ENCODE assay signal across 23 mouse cellular contexts in the genomic region with DNA sequence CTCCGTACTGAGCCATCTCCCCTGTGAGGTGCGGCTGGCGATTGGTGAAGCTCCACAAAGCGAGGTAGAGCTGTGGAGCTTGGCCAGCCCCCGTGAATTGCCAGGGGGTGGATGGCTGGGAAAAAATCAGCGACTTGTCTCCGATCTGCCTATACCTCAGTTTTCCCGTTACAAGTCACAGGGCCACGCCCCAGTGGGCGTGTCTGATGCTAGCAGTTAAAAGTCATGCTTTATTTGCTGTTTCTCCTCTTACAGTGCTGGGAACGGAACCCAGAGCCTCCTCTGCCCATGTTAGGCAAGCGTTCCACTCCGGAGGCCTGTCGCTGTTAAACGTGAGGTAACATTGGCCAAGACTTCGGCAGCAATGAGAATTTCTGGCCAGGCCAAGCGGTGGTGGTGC. TPM values are rescaled to one million over a fixed set of nuclear protein-coding genes. Genes with fewer than 3 reads are reported as not detected.
DNase-seq lines count a peak whose midpoint lies in the region; ATAC-seq lines count a peak whose summit lies in the region.
"Had no signal": no experiment of that assay in that cellular context is flagged by ENCODE, and none has a peak within 500 bp of the region (broad histone marks: within the 10 kb centered on the region; RNA-seq: fewer than 3 reads in every experiment).

No protein-coding gene starts in this region.

- H3K9ac ChIP-seq in forebrain, embryonic 14.5 days (ENCODE audit: low read length) = no peak overlapping the region
- H3K9ac ChIP-seq in midbrain, embryonic 13.5 days (replicated peaks) = no peak overlapping the region
- H3K9ac ChIP-seq in forebrain, embryonic 16.5 days (replicated peaks; ENCODE audit: low read depth, low read length) = no peak overlapping the region
- H3K9ac ChIP-seq in midbrain, embryonic 14.5 days (replicated peaks; ENCODE audit: low read length) = no peak overlapping the region
- H3K9ac ChIP-seq: embryonic facial prominence, embryonic 12.5 days; heart, embryonic 15.5 days had no signal

- 0 out of 2 replicates have a peak overlapping the region, but pooled peaks have one; percentile 2 for H3K27ac ChIP-seq in forebrain, embryonic 10.5 days
- no peak overlapping the region for H3K27ac ChIP-seq in forebrain, embryonic 14.5 days (ENCODE audit: low read depth, low read length)
- H3K27ac ChIP-seq in midbrain, embryonic 10.5 days (replicated peaks) = peak overlapping the region; percentile 46; the same call in 1 of the 2 replicates
- no peak overlapping the region for H3K27ac ChIP-seq in midbrain, embryonic 13.5 days
- H3K27ac ChIP-seq in forebrain, embryonic 16.5 days (ENCODE audit: low read length) = peak overlapping the region; percentile 73
- H3K27ac ChIP-seq in midbrain, embryonic 14.5 days (replicated peaks; ENCODE audit: low read depth, low read length) = no peak overlapping the region
- H3K27ac ChIP-seq: embryonic facial prominence, embryonic 12.5 days; heart, adult 2 months; heart, embryonic 15.5 days; hindbrain, postnatal 0 days had no signal

- DNase-seq in forebrain, embryonic 10.5 days (ENCODE audit: extremely low spot score, low spot score) = no peak
- no peak for DNase-seq in forebrain, embryonic 14.5 days (ENCODE audit: low spot score)
- DNase-seq in midbrain, embryonic 10.5 days (ENCODE audit: low spot score) = no peak
- DNase-seq in embryo, embryonic 10.5 days (ENCODE audit: low spot score) = no peak
- DNase-seq in midbrain, embryonic 14.5 days = no peak
- DNase-seq: adrenal gland, postnatal 10 days; B cell, adult 2 months; cerebellum, adult 11 months; cerebellum, adult 8-10 months; cerebellum, postnatal 14 days; gastrocnemius, postnatal 10 days; heart, adult 2 months; heart, postnatal 14 days; kidney, adult 11 months; kidney, adult 9 months had no signal

- ATAC-seq in forebrain, embryonic 14.5 days = no peak
- no peak for ATAC-seq in midbrain, embryonic 13.5 days
- ATAC-seq in forebrain, embryonic 16.5 days = no peak
- ATAC-seq in midbrain, embryonic 14.5 days (ENCODE audit: low FRiP score, low TSS enrichment) = no peak
- ATAC-seq: CD4-positive, CD25-positive, alpha-beta regulatory T cell, adult 4 months; hindbrain, postnatal 0 days; Patski had no signal

- no peaks in the 10 kb centered on the region for H3K36me3 ChIP-seq in forebrain, embryonic 10.5 days (replicated peaks)
- H3K36me3 ChIP-seq in forebrain, embryonic 14.5 days (ENCODE audit: control insufficient read depth, insufficient read depth, low read length) = no peaks in the 10 kb centered on the region
- no peaks in the 10 kb centered on the region for H3K36me3 ChIP-seq in midbrain, embryonic 10.5 days
- H3K36me3 ChIP-seq in midbrain, embryonic 13.5 days = no peaks in the 10 kb centered on the region; the same call in 1 of the 2 replicates
- no peaks in the 10 kb centered on the region for H3K36me3 ChIP-seq in forebrain, embryonic 16.5 days (ENCODE audit: control insufficient read depth, insufficient read depth)
- H3K36me3 ChIP-seq in midbrain, embryonic 14.5 days (ENCODE audit: control insufficient read depth, insufficient read depth, low read length) = no peaks in the 10 kb centered on the region
- H3K36me3 ChIP-seq: embryonic facial prominence, embryonic 12.5 days; heart, embryonic 15.5 days had no signal

- H3K4me3 ChIP-seq in forebrain, embryonic 10.5 days = no peak overlapping the region
- no peak overlapping the region for H3K4me3 ChIP-seq in forebrain, embryonic 14.5 days (ENCODE audit: low read depth, low read length)
- no peak overlapping the region for H3K4me3 ChIP-seq in midbrain, embryonic 10.5 days
- no peak overlapping the region for H3K4me3 ChIP-seq in midbrain, embryonic 13.5 days (replicated peaks)
- H3K4me3 ChIP-seq in forebrain, embryonic 16.5 days (replicated peaks; ENCODE audit: low read length) = no peak overlapping the region
- H3K4me3 ChIP-seq in midbrain, embryonic 14.5 days (replicated peaks; ENCODE audit: low read depth, low read length) = no peak overlapping the region
- H3K4me3 ChIP-seq: embryonic facial prominence, embryonic 12.5 days; heart, adult 2 months; heart, embryonic 15.5 days had no signal

- H3K4me2 ChIP-seq in forebrain, embryonic 14.5 days (ENCODE audit: low read length) = no peak overlapping the region
- no peak overlapping the region for H3K4me2 ChIP-seq in midbrain, embryonic 13.5 days (replicated peaks)
- no peak overlapping the region for H3K4me2 ChIP-seq in forebrain, embryonic 16.5 days (ENCODE audit: low read length)
- H3K4me2 ChIP-seq in midbrain, embryonic 14.5 days (ENCODE audit: low read length) = no peak overlapping the region
- H3K4me2 ChIP-seq: embryonic facial prominence, embryonic 12.5 days; heart, embryonic 11.5 days; heart, embryonic 15.5 days had no signal

- 83% methylated on average over 17 of the region's 17 CpGs for WGBS in forebrain, embryonic 10.5 days
- 80% methylated on average over 17 of the region's 17 CpGs for WGBS in forebrain, embryonic 14.5 days
- WGBS in midbrain, embryonic 10.5 days = 81% methylated on average over 17 of the region's 17 CpGs
- 78% methylated on average over 17 of the region's 17 CpGs for WGBS in midbrain, embryonic 13.5 days
- 81% methylated on average over 17 of the region's 17 CpGs for WGBS in forebrain, embryonic 16.5 days
- 79% methylated on average over 17 of the region's 17 CpGs for WGBS in midbrain, embryonic 14.5 days

- H3K27me3 ChIP-seq in forebrain, embryonic 10.5 days (ENCODE audit: poor library complexity, severe bottlenecking) = no peaks in the 10 kb centered on the region; the same call in 1 of the 2 replicates
- no peaks in the 10 kb centered on the region for H3K27me3 ChIP-seq in forebrain, embryonic 14.5 days (replicated peaks; ENCODE audit: control insufficient read depth, insufficient read depth, low read length)
- H3K27me3 ChIP-seq in midbrain, embryonic 10.5 days (ENCODE audit: low read depth, poor library complexity, severe bottlenecking) = no peaks in the 10 kb centered on the region
- H3K27me3 ChIP-seq in midbrain, embryonic 13.5 days = no peaks in the 10 kb centered on the region
- no peaks in the 10 kb centered on the region for H3K27me3 ChIP-seq in forebrain, embryonic 16.5 days (replicated peaks; ENCODE audit: control insufficient read depth, insufficient read depth, low read length)
- no peaks in the 10 kb centered on the region for H3K27me3 ChIP-seq in midbrain, embryonic 14.5 days (ENCODE audit: control insufficient read depth, insufficient read depth, low read length)
- H3K27me3 ChIP-seq: embryonic facial prominence, embryonic 12.5 days; heart, embryonic 15.5 days had no signal

- H3K9me3 ChIP-seq in forebrain, embryonic 10.5 days = no peaks in the 10 kb centered on the region
- no peaks in the 10 kb centered on the region for H3K9me3 ChIP-seq in forebrain, embryonic 14.5 days (replicated peaks; ENCODE audit: control insufficient read depth, low read length)
- no peaks in the 10 kb centered on the region for H3K9me3 ChIP-seq in midbrain, embryonic 10.5 days (replicated peaks)
- H3K9me3 ChIP-seq in midbrain, embryonic 13.5 days = no peaks in the 10 kb centered on the region
- no peaks in the 10 kb centered on the region for H3K9me3 ChIP-seq in forebrain, embryonic 16.5 days (ENCODE audit: control insufficient read depth, low read length)
- H3K9me3 ChIP-seq in midbrain, embryonic 14.5 days (ENCODE audit: control insufficient read depth, low read length) = no peaks in the 10 kb centered on the region
- H3K9me3 ChIP-seq: embryonic facial prominence, embryonic 12.5 days; heart, embryonic 15.5 days had no signal

- H3K4me1 ChIP-seq in forebrain, embryonic 10.5 days = peaks cover 39% of the 10 kb centered on the region
- H3K4me1 ChIP-seq in forebrain, embryonic 14.5 days (ENCODE audit: control insufficient read depth, insufficient read depth, low read length) = peaks cover 17% of the 10 kb centered on the region
- H3K4me1 ChIP-seq in midbrain, embryonic 10.5 days = peaks cover 22% of the 10 kb centered on the region
- H3K4me1 ChIP-seq in midbrain, embryonic 13.5 days (replicated peaks) = peaks cover 20% of the 10 kb centered on the region
- H3K4me1 ChIP-seq in forebrain, embryonic 16.5 days (replicated peaks; ENCODE audit: control insufficient read depth, insufficient read depth, low read length) = peaks cover 26% of the 10 kb centered on the region
- peaks cover 14% of the 10 kb centered on the region for H3K4me1 ChIP-seq in midbrain, embryonic 14.5 days (ENCODE audit: control insufficient read depth, insufficient read depth, low read length)
- H3K4me1 ChIP-seq: embryonic facial prominence, embryonic 12.5 days; heart, embryonic 15.5 days had no signal

RNA-seq across cellular contexts. Expression of a gene that starts 56.9 kb away (rescaled TPM):
- polyA plus RNA-seq in forebrain, embryonic 10.5 days (2016; fragmentation: Nextera tagmentation; extraction: Ambion mirVana) = 45.3 and 47.8 TPM in 2 replicates
- 34.7 and 41.4 TPM in 2 replicates for polyA plus RNA-seq in forebrain, embryonic 14.5 days (2014; fragmentation: Nextera tagmentation; extraction: Ambion mirVana)
- polyA plus RNA-seq in midbrain, embryonic 10.5 days (2016; fragmentation: Nextera tagmentation; extraction: Ambion mirVana) = 46.7 and 52.9 TPM in 2 replicates
- polyA plus RNA-seq in midbrain, embryonic 13.5 days (2015; fragmentation: Nextera tagmentation; extraction: Ambion mirVana) = 52.3 and 56.8 TPM in 2 replicates
- polyA plus RNA-seq in forebrain, embryonic 16.5 days (2015; fragmentation: Nextera tagmentation; extraction: Ambion mirVana) = 55.7 TPM in 2 replicates
- 36.8 and 40.1 TPM in 2 replicates for polyA plus RNA-seq in midbrain, embryonic 14.5 days (2014; fragmentation: Nextera tagmentation; extraction: Ambion mirVana)

Comparison
In these comparisons a context has a peak if more than half of its experiments do, and no peak if none do; other contexts are left out.
1. H3K27ac ChIP-seq: peak in forebrain, embryonic 10.5 days (single experiment), midbrain, embryonic 10.5 days (single experiment) and forebrain, embryonic 16.5 days (single experiment); none in forebrain, embryonic 14.5 days (single experiment), midbrain, embryonic 13.5 days (single experiment) and midbrain, embryonic 14.5 days (single experiment).